Mouse (Mus musculus): ENCODE measurements around the gene Olfr1106. TPM values are rescaled to one million over a fixed set of nuclear protein-coding genes. Genes with fewer than 3 reads are reported as not detected.

Gene Olfr1106
- total RNA-seq (2021) = not detected

DNA sequence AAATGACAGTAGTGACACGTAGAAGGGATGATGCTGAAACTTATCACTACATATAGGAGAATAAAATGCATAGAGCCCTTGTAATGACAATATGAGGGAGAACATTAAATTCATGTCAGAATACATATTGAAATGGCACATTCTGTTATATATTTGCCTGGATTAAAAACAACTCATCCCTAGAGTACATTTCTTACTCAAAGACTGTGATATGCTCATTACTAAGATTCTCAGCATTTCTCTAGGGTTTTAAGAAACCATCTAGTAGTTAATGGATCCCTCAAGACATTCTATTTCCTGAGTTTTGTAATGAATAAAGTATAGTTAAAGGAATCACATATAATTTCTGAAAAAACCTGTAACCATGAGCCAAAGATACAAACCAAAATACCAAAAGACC, at the start of gene Olfr1106:
Gene Olfr1106, minus strand, starts transcription at position 101 of the 400 bp plus-strand sequence.
- intact Hi-C loops (cut with DNase I) = no loop called here
- no peak for DNase-seq

DNA sequence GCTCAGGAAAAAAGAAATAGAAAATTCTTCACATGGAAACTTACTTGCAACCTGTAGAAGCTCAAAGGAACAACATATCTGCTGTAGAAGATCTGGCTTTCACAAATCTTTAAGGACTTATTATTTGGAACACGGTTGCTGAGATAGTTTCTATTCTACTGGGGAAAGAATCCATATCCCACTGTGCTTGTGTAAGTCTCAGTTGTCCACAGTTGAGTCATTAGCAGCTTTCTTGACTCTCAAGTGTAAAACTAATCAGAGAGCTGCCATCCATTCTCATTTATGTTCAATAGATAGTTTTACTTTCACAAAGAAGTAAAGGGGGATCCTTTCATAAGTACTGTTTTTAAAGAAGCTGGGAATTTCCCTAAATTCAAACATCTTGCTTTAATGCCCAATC, 43.8 kb upstream of the Olfr1106 start, which contains the start of gene Olfr1109:
Gene Olfr1109, minus strand, starts transcription at position 101 of the 400 bp plus-strand sequence.
- intact Hi-C loops (cut with DNase I) = no loop called here
- no peak for DNase-seq

DNA sequence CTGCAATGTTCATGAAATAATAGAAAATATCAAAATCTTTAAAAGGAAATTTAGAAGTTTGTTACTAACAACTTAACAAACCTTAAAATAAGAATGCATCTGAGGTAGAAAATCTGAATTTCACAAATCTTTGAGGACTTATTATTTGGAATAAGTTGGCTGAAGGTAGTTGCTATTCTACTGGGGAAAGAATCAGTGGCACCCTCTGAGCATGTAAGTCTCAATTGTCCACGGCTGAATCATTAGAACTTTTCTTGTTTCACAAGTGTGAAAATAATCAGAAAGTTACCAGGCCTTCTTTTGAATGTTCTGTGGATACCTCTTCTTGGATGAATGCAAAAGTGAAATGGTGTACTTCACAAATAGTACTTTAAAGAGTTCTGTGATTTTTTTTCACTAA, 23.6 kb upstream of the Olfr1106 start, which contains the start of gene Olfr1107:
Gene Olfr1107, minus strand, starts transcription at position 101 of the 400 bp plus-strand sequence.
- intact Hi-C loops (cut with DNase I) = no loop called here

DNA sequence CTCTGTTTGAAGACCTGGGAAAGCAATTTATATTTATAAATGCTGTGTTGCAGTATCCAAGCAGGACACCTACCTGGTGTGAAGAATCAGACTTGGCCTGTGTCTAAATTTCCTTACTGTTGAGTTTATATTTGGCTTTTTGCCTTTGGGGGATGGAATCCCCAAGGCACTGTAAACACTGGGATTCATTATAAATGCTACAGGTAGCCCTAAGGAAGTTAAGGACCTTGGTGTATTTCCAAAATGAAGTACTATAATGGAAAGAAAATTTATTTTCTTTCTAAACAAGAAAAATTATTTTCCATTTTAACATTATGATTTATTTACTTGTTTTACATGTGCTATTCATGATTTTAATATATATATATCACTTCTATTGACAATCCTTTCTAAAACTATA, 15.6 kb downstream of the Olfr1106 start, which contains the start of gene Olfr1105:
Gene Olfr1105, minus strand, starts transcription at position 101 of the 400 bp plus-strand sequence.
- intact Hi-C loops (cut with DNase I) = no loop called here
- no peak for DNase-seq

More for the DNA sequence above, 23.6 kb upstream of the Olfr1106 start, which contains the start of gene Olfr1107:
- DNase-seq = no peak

DNA sequence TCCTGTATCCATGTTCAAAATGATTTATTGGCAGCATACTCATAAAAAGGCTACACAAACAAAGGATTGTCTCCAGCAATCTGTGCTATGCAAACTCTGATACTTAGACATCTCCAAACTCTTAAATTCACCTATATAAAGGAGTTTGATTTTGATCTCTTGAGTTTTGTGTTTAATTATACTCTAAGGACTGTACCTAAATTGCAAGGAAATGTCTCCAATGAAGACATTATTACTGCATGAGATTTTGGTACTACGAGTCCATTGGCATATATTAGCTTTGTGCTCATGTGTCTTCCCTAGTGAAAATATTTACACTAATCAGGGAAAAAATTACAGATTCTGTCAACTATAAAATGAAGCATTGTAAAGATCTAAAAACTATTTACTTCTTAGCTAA, 25.1 kb downstream of the Olfr1106 start, which contains the start of gene Olfr1104:
Gene Olfr1104, minus strand, starts transcription at position 101 of the 400 bp plus-strand sequence.
- no peak for DNase-seq
- intact Hi-C loops (cut with DNase I) = no loop called here

DNA sequence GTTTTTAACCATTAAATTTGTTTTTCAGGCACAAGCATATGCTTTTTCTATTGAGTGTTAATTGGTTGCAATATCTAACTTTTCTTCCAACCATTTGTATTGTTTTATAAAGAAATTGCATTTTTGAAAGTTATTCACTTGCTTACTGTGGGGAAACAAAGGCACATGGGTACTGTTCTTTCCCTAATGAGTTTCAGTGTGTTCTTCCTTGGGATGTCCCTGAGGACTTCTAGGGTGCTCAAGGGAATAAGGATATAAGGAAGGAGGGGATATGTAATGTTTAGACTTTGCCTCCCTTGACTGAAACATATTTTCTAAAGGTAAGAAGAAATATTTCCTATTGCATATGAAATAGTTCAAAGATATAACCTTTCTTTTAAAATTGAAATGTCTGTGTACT, 54.0 kb downstream of the Olfr1106 start, which contains the start of gene Olfr1102:
Gene Olfr1102, plus strand, starts transcription at position 301 of the 400 bp plus-strand sequence.
- intact Hi-C loops (cut with DNase I) = no loop called here
- DNase-seq = no peak

Other genes starting within 250 kb of the Olfr1106 start
- not detected for gene Olfr141, start 242.3 kb downstream of the Olfr1106 start, total RNA-seq (2021)
- not detected for gene Olfr1094, start 227.6 kb downstream of the Olfr1106 start, total RNA-seq (2021)
- not detected for gene Olfr1095, start 200.6 kb downstream of the Olfr1106 start, total RNA-seq (2021)
- not detected for gene Gm13723, start 177.5 kb downstream of the Olfr1106 start, total RNA-seq (2021)
- gene Olfr1097, start 160.1 kb downstream of the Olfr1106 start, total RNA-seq (2021) = not detected
- not detected for gene Olfr1098, start 127.7 kb downstream of the Olfr1106 start, total RNA-seq (2021)
- gene Olfr1099, start 91.6 kb downstream of the Olfr1106 start, total RNA-seq (2021) = not detected
- gene Olfr1100, start 72.3 kb downstream of the Olfr1106 start, total RNA-seq (2021) = not detected
- gene Olfr1101, start 61.1 kb downstream of the Olfr1106 start, total RNA-seq (2021) = not detected
- not detected for gene Olfr1102, start 53.9 kb downstream of the Olfr1106 start, total RNA-seq (2021)
- gene Olfr1104, start 25.2 kb downstream of the Olfr1106 start, total RNA-seq (2021) = not detected
- not detected for gene Olfr1105, start 15.7 kb downstream of the Olfr1106 start, total RNA-seq (2021)
- not detected for gene Olfr1107, start 23.5 kb upstream of the Olfr1106 start, total RNA-seq (2021)
- gene Olfr1109, start 43.7 kb upstream of the Olfr1106 start, total RNA-seq (2021) = not detected
- gene Olfr259, start 62.3 kb upstream of the Olfr1106 start, total RNA-seq (2021) = not detected
- not detected for gene Olfr1110, start 88.0 kb upstream of the Olfr1106 start, total RNA-seq (2021)
- gene Olfr1111, start 100.4 kb upstream of the Olfr1106 start, total RNA-seq (2021) = not detected
- gene Olfr1112, start 135.5 kb upstream of the Olfr1106 start, total RNA-seq (2021) = not detected
- not detected for gene Olfr1113, start 156.7 kb upstream of the Olfr1106 start, total RNA-seq (2021)
- gene Olfr1115, start 195.7 kb upstream of the Olfr1106 start, total RNA-seq (2021) = not detected
- gene Olfr1116, start 215.3 kb upstream of the Olfr1106 start, total RNA-seq (2021) = not detected